Mouse (Mus musculus) ovary, adult 10 weeks (tissue): ENCODE measurements around the gene Tatdn2. TPM values are rescaled to one million over a fixed set of nuclear protein-coding genes. Genes with fewer than 3 reads are reported as not detected.

Experiments used
- polyA plus RNA-seq: library from polyadenylated mRNA; stranded (reverse); fragments of 350-450 nt; fragmentation: Illumina TruSeq; extraction: RNeasy Lipid Tissue Mini Kit (QIAGEN cat#74804); gene quantifications from one replicate; pipeline ENCODE4 v1.2.3, GENCODE M21; 2014

Tatdn2 gene
- polyA plus RNA-seq: 13.5 TPM

DNA sequence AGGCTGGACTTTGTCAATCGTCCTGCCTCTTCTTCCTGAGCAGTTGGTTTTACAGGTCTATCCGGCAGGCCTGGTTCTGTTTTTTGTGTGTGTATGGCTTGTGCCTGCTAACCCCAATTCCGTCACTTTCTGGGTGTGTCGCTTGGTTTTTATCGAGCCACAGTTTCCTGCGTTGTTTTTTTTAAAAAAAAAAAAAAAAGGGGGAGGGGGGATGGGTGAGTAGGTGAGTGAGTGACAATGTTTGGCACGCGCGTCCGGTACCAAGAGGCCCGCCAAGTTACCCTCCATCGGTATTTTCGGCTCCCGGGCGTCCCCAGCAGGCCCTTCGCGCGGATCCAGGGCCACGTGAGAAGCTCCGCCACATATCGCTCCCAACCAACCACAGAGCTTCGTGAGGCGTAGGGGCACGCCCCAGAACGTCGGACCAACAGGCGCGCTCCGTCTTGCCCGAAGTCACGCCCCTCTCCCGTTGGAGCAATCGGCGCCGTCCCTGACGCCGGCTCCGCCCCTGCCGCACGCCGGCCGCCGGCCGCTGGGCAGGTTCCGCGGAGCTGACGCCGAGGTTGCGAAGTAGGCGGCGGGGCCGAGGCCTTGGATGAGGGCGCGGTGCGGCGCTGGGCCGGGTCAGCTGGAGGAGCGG is at the start of gene Tatdn2:
Tatdn2 (plus strand) TSS at position 469 of the 640 bp plus-strand sequence.

DNA sequence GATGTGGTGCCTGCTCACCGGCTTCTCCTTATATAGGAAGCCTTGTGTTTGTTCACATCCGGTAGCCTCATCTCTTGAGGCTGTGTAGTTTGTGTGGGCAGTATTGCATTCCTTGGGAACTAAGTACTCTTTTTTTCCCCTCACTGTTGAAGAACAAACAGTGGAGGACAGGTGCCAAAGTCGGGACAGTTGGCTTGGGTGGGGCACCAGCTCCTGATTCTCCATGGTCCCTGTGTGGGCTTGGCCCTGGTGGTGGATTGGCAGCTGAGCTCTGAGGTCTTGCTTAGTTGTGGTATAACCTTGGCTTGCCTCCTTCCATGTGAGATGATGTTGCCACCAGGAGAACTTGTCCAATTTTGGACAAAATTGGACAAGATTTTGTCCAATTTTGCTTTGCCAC is 23.0 kb downstream of the Tatdn2 start, which contains the start of gene Ghrl:
Ghrl (minus strand) TSS at position 3 of the 400 bp plus-strand sequence.

DNA sequence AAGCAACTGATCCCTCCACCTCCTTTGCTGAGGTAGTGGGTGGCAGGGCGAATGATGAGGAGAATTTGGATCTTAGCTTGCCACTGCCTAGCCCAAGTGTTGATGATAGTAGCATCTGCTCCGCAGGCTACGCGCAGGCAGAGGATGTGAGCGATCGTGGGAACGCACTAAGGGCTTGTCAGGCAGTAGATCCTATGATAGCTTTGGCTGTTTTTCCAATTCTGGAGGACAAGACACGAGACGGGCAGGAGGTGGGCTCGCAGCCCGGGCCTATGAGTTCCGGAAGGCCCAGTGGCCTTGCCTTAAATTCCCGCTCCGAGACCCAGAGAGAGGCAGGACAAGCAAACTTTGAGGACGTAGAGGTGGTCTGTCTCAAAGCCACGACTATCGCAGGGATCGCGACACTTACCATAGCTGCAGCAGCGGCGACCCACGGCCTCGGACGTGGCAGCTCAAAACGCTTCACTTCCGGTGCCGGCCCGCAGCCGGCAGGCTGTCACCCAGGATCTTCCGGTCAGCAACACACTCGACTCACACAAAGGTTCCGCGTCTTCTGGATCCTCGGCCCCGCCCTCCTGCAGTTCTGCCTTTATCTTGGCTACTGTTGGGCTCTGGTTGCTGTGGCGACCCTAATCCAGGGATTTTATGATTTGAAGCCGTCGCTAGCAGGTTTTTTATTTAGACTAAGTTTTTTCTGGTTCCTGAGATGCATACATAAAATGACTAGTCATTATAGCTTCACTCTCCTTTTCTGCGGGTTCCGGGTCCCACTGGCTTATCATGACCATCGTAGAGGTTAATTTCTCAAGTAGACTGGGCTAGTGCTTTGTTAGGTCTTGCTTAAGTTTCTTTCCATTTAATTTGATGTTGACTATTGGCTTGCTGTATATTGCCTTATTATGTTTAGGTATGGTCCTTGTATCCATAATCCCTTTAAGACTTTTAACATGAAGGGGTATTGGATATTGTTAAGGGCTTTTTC is 43.7 kb downstream of the Tatdn2 start, which contains the start of gene Sec13:
Sec13 (minus strand) TSS at position 508 of the 982 bp plus-strand sequence.

Other genes starting within 250 kb of the Tatdn2 start
- 0.57 TPM for gene Il17re, start 238.6 kb upstream of the Tatdn2 start, polyA plus RNA-seq
- 0.77 TPM for gene Il17rc, start 225.6 kb upstream of the Tatdn2 start, polyA plus RNA-seq
- gene Creld1, start 213.8 kb upstream of the Tatdn2 start, polyA plus RNA-seq: 1.2 TPM
- gene Prrt3, start 195.1 kb upstream of the Tatdn2 start, polyA plus RNA-seq: not detected
- 111 TPM for gene Emc3, start 165.4 kb upstream of the Tatdn2 start, polyA plus RNA-seq
- 4.6 TPM for gene Fancd2, start 165.4 kb upstream of the Tatdn2 start, polyA plus RNA-seq
- gene Fancd2os, start 96.3 kb upstream of the Tatdn2 start, polyA plus RNA-seq: 0.34 TPM
- 43.7 TPM for gene Brk1, start 92.3 kb upstream of the Tatdn2 start, polyA plus RNA-seq
- 38.4 TPM for gene Vhl, start 73.1 kb upstream of the Tatdn2 start, polyA plus RNA-seq
- gene Irak2, start 58.6 kb upstream of the Tatdn2 start, polyA plus RNA-seq: 3.0 TPM
- not detected for gene Ghrl, start 22.8 kb downstream of the Tatdn2 start, polyA plus RNA-seq
- gene Sec13, start 43.7 kb downstream of the Tatdn2 start, polyA plus RNA-seq: 14.8 TPM